Mouse (Mus musculus) megakaryocyte, embryonic 14.5 days (primary cell): ENCODE measurements around the gene Bag6.

Experiments
- FLI1 ChIP-seq: IDR thresholded peaks from 2 replicates; pipeline ENCODE4 v1.6.1; 2012; ENCODE audit warnings: low read length, inconsistent platforms, mixed read lengths
- GATA1 ChIP-seq: IDR thresholded peaks from 3 replicates; pipeline ENCODE4 v1.6.1; 2012; ENCODE audit warnings: mixed read lengths, low read length, inconsistent platforms, borderline replicate concordance

- TF ChIP-seq GATA1: no peak
- TF ChIP-seq FLI1: no peak
These were observed 28.5 kb downstream of the Bag6 start for GRCm38 (mm10) chr17:35163326-35164081.
